8 mouse cellular contexts compared by ENCODE assay signal in genomic region chr7:143012230-143012875, GRCm38 (mm10). TPM values are rescaled to one million over a fixed set of nuclear protein-coding genes. Genes with fewer than 3 reads are reported as not detected.
A peak's percentile ranks its signal among the peaks of the same experiment; 100 is the strongest.
DNase-seq lines count a peak whose midpoint lies in the region; ATAC-seq lines count a peak whose summit lies in the region.
"Had no signal": no experiment of that assay in that cellular context is flagged by ENCODE, and none has a peak within 500 bp of the region (broad histone marks: within the 10 kb centered on the region; RNA-seq: fewer than 3 reads in every experiment).

No protein-coding gene starts in this region.

- no peak overlapping the region for H3K4me2 ChIP-seq in hindbrain, embryonic 13.5 days
- no peak overlapping the region for H3K4me2 ChIP-seq in hindbrain, embryonic 11.5 days (replicated peaks; ENCODE audit: low read depth, low read length)
- no peak overlapping the region for H3K4me2 ChIP-seq in hindbrain, embryonic 14.5 days (replicated peaks)
- H3K4me2 ChIP-seq in stomach, embryonic 14.5 days (replicated peaks; ENCODE audit: low read depth, low read length): no peak overlapping the region

- H3K9me3 ChIP-seq in hindbrain, embryonic 13.5 days: no peaks in the 10 kb centered on the region
- H3K9me3 ChIP-seq in hindbrain, embryonic 11.5 days (ENCODE audit: control insufficient read depth, low read length): no peaks in the 10 kb centered on the region
- H3K9me3 ChIP-seq in hindbrain, embryonic 14.5 days (ENCODE audit: control insufficient read depth, low read length): no peaks in the 10 kb centered on the region
- no peaks in the 10 kb centered on the region for H3K9me3 ChIP-seq in stomach, embryonic 14.5 days (ENCODE audit: control insufficient read depth, low read depth, low read length)

- no peaks in the 10 kb centered on the region for H3K36me3 ChIP-seq in hindbrain, embryonic 13.5 days
- no peaks in the 10 kb centered on the region for H3K36me3 ChIP-seq in hindbrain, embryonic 11.5 days (ENCODE audit: control insufficient read depth, insufficient read depth, low read length)
- H3K36me3 ChIP-seq in hindbrain, embryonic 14.5 days (replicated peaks; ENCODE audit: control insufficient read depth, insufficient read depth): no peaks in the 10 kb centered on the region
- no peaks in the 10 kb centered on the region for H3K36me3 ChIP-seq in stomach, embryonic 14.5 days (ENCODE audit: control insufficient read depth, insufficient read depth, low read length)

- 47% methylated on average over 5 of the region's 5 CpGs for WGBS in hindbrain, embryonic 13.5 days
- WGBS in hindbrain, embryonic 11.5 days: 77% methylated on average over 5 of the region's 5 CpGs
- 47% methylated on average over 5 of the region's 5 CpGs for WGBS in hindbrain, embryonic 14.5 days
- WGBS in stomach, embryonic 14.5 days: 47% methylated on average over 5 of the region's 5 CpGs

- ATAC-seq in hindbrain, embryonic 13.5 days (ENCODE audit: low FRiP score): 0 out of 2 replicates have a peak, but pooled peaks have one; percentile 7
- no peak for ATAC-seq in hindbrain, embryonic 11.5 days (ENCODE audit: low FRiP score)
- no peak for ATAC-seq in hindbrain, embryonic 14.5 days (ENCODE audit: low FRiP score)
- ATAC-seq in stomach, embryonic 14.5 days (ENCODE audit: insufficient number of reproducible peaks, insufficient read depth, low FRiP score, low read depth): no peak
- no peak for ATAC-seq in activated CD4-positive, CD25-positive, alpha-beta regulatory T cell, adult 4 months

- peak overlapping the region; percentile 64 for H3K27ac ChIP-seq in hindbrain, embryonic 13.5 days
- no peak overlapping the region for H3K27ac ChIP-seq in hindbrain, embryonic 11.5 days (ENCODE audit: low read depth, low read length)
- no peak overlapping the region for H3K27ac ChIP-seq in hindbrain, embryonic 14.5 days
- peak overlapping the region; percentile 76; the same call in 1 of the 2 replicates for H3K27ac ChIP-seq in stomach, embryonic 14.5 days (ENCODE audit: low read length)

- no peak for DNase-seq in hindbrain, embryonic 11.5 days (ENCODE audit: low spot score)
- DNase-seq in ovary, adult 18-20 months (ENCODE audit: low spot score): peak; percentile 74
- DNase-seq in ovary, postnatal 10 days (ENCODE audit: low spot score): no peak
- peak; percentile 29 for DNase-seq in hindbrain, embryonic 14.5 days (ENCODE audit: low spot score)
- DNase-seq: layer of hippocampus, postnatal 36 days had no signal

- H3K4me3 ChIP-seq in hindbrain, embryonic 13.5 days: no peak overlapping the region
- no peak overlapping the region for H3K4me3 ChIP-seq in hindbrain, embryonic 11.5 days (ENCODE audit: low read depth, low read length)
- H3K4me3 ChIP-seq in hindbrain, embryonic 14.5 days (replicated peaks; ENCODE audit: low read length): no peak overlapping the region
- H3K4me3 ChIP-seq in stomach, embryonic 14.5 days (ENCODE audit: low read depth, low read length): no peak overlapping the region

- peaks cover 56% of the 10 kb centered on the region for H3K4me1 ChIP-seq in hindbrain, embryonic 13.5 days (replicated peaks)
- no peaks in the 10 kb centered on the region; the same call in none of the 2 replicates for H3K4me1 ChIP-seq in hindbrain, embryonic 11.5 days (replicated peaks; ENCODE audit: control insufficient read depth, insufficient read depth, low read length)
- H3K4me1 ChIP-seq in hindbrain, embryonic 14.5 days (replicated peaks; ENCODE audit: control insufficient read depth, insufficient read depth, low read length): peaks cover 31% of the 10 kb centered on the region
- H3K4me1 ChIP-seq in stomach, embryonic 14.5 days (ENCODE audit: control insufficient read depth, insufficient read depth, low read length): peaks cover 73% of the 10 kb centered on the region

- 0 out of 2 replicates have a peak, but pooled peaks cover 4% of the 10 kb centered on the region for H3K27me3 ChIP-seq in hindbrain, embryonic 13.5 days
- H3K27me3 ChIP-seq in hindbrain, embryonic 11.5 days (ENCODE audit: control insufficient read depth, insufficient read depth, low read length): no peaks in the 10 kb centered on the region
- H3K27me3 ChIP-seq in hindbrain, embryonic 14.5 days (ENCODE audit: control insufficient read depth, insufficient read depth, low read length): no peaks in the 10 kb centered on the region
- H3K27me3 ChIP-seq in stomach, embryonic 14.5 days (ENCODE audit: control insufficient read depth, insufficient read depth, low read length): no peaks in the 10 kb centered on the region

- no peak overlapping the region for H3K9ac ChIP-seq in hindbrain, embryonic 13.5 days
- no peak overlapping the region for H3K9ac ChIP-seq in hindbrain, embryonic 11.5 days (ENCODE audit: low read depth, low read length)
- no peak overlapping the region for H3K9ac ChIP-seq in hindbrain, embryonic 14.5 days
- H3K9ac ChIP-seq in stomach, embryonic 14.5 days (replicated peaks; ENCODE audit: low read depth, low read length): no peak overlapping the region

RNA-seq across cellular contexts. Expression of gene Tspan32, which starts 7.5 kb away (rescaled TPM):
- 0.65 and 1.2 TPM in 2 replicates for polyA plus RNA-seq in hindbrain, embryonic 13.5 days (2015; fragmentation: Nextera tagmentation; extraction: Ambion mirVana)
- 5.8 and 8.3 TPM in 2 replicates for polyA plus RNA-seq in hindbrain, embryonic 11.5 days (2014; fragmentation: Nextera tagmentation; extraction: Ambion mirVana)
- 0.43 and 0.82 TPM in 2 replicates for polyA plus RNA-seq in hindbrain, embryonic 14.5 days (2014; fragmentation: Nextera tagmentation; extraction: Ambion mirVana)
- 1.3 and 1.6 TPM in 2 replicates for polyA plus RNA-seq in stomach, embryonic 14.5 days (2014; fragmentation: Nextera tagmentation; extraction: Ambion mirVana)
- polyA plus RNA-seq in activated CD4-positive, CD25-positive, alpha-beta regulatory T cell, adult 4 months (2017; shearing (Covaris generic)): 100 to 1,000 TPM; 419 to 490 TPM

RNA-seq across cellular contexts. Expression of gene Cd81, which starts 40.2 kb away (rescaled TPM):
- polyA plus RNA-seq in hindbrain, embryonic 13.5 days (2015; fragmentation: Nextera tagmentation; extraction: Ambion mirVana): 322 and 332 TPM in 2 replicates
- 263 and 264 TPM in 2 replicates for polyA plus RNA-seq in hindbrain, embryonic 11.5 days (2014; fragmentation: Nextera tagmentation; extraction: Ambion mirVana)
- polyA plus RNA-seq in hindbrain, embryonic 14.5 days (2014; fragmentation: Nextera tagmentation; extraction: Ambion mirVana): 455 and 483 TPM in 2 replicates
- 705 and 725 TPM in 2 replicates for polyA plus RNA-seq in stomach, embryonic 14.5 days (2014; fragmentation: Nextera tagmentation; extraction: Ambion mirVana)
- polyA plus RNA-seq in activated CD4-positive, CD25-positive, alpha-beta regulatory T cell, adult 4 months (2017; shearing (Covaris generic)): 100 to 1,000 TPM; 155 to 235 TPM

RNA-seq across cellular contexts. Expression of gene Ascl2, which starts 43.3 kb away (rescaled TPM):
- polyA plus RNA-seq in hindbrain, embryonic 13.5 days (2015; fragmentation: Nextera tagmentation; extraction: Ambion mirVana): 0.44 and 0.48 TPM in 2 replicates
- polyA plus RNA-seq in hindbrain, embryonic 11.5 days (2014; fragmentation: Nextera tagmentation; extraction: Ambion mirVana): 0.27 and 0.34 TPM in 2 replicates
- 0.39 and 0.51 TPM in 2 replicates for polyA plus RNA-seq in hindbrain, embryonic 14.5 days (2014; fragmentation: Nextera tagmentation; extraction: Ambion mirVana)
- polyA plus RNA-seq in stomach, embryonic 14.5 days (2014; fragmentation: Nextera tagmentation; extraction: Ambion mirVana): 3.9 and 4.6 TPM in 2 replicates
- under 1 TPM in 1 of 2 experiments, not detected in 1; 0.29 TPM for polyA plus RNA-seq in activated CD4-positive, CD25-positive, alpha-beta regulatory T cell, adult 4 months (2017; shearing (Covaris generic))

RNA-seq across cellular contexts. Expression of gene Tssc4, which starts 56.7 kb away (rescaled TPM):
- polyA plus RNA-seq in hindbrain, embryonic 13.5 days (2015; fragmentation: Nextera tagmentation; extraction: Ambion mirVana): 90.8 and 99.3 TPM in 2 replicates
- polyA plus RNA-seq in hindbrain, embryonic 11.5 days (2014; fragmentation: Nextera tagmentation; extraction: Ambion mirVana): 59.0 and 63.8 TPM in 2 replicates
- polyA plus RNA-seq in hindbrain, embryonic 14.5 days (2014; fragmentation: Nextera tagmentation; extraction: Ambion mirVana): 56.8 and 62.8 TPM in 2 replicates
- polyA plus RNA-seq in stomach, embryonic 14.5 days (2014; fragmentation: Nextera tagmentation; extraction: Ambion mirVana): 61.3 and 66.6 TPM in 2 replicates
- polyA plus RNA-seq in activated CD4-positive, CD25-positive, alpha-beta regulatory T cell, adult 4 months (2017; shearing (Covaris generic)): 10 to 100 TPM; 22.8 to 50.7 TPM

Comparison
In these comparisons a context has a peak if more than half of its experiments do, and no peak if none do; other contexts are left out.
1. H3K27ac ChIP-seq: peak in hindbrain, embryonic 13.5 days (single experiment) and stomach, embryonic 14.5 days (single experiment); none in hindbrain, embryonic 11.5 days (single experiment) and hindbrain, embryonic 14.5 days (single experiment).
2. DNase-seq: peak in ovary, adult 18-20 months (single experiment) and hindbrain, embryonic 14.5 days (single experiment); none in hindbrain, embryonic 11.5 days (single experiment) and ovary, postnatal 10 days (single experiment).
3. RNA of gene Tspan32, which starts 7.5 kb away (polyA plus RNA-seq): 419 to 490 TPM in activated CD4-positive, CD25-positive, alpha-beta regulatory T cell, adult 4 months; 5.8 to 8.3 TPM in hindbrain, embryonic 11.5 days, 1.3 to 1.6 TPM in stomach, embryonic 14.5 days, 0.65 to 1.2 TPM in hindbrain, embryonic 13.5 days and 0.43 to 0.82 TPM in hindbrain, embryonic 14.5 days; every median in the first group is over 10 times any median in the second.